Mouse (Mus musculus) bone marrow macrophage, adult 2 months (primary cell): ENCODE data around the gene Ptgdr2.

Experiments used
- CTCF ChIP-seq: IDR thresholded peaks from 2 replicates; pipeline ENCODE4 v1.5.1; 2012; ENCODE audit warnings: low read depth, mild to moderate bottlenecking, low read length, moderate library complexity
- POLR2A ChIP-seq: IDR thresholded peaks from 2 replicates; pipeline ENCODE4 v1.6.1; 2012; ENCODE audit warnings: mild to moderate bottlenecking, low read depth, low read length, borderline replicate concordance

- TF ChIP-seq POLR2A (no peak), CTCF (no peak)
These were observed 9.5 kb downstream of the Ptgdr2 start for GRCm38 (mm10) chr19:10946506-10946905.
